Mouse (Mus musculus) neutrophil, adult 5-6 weeks (primary cell): ENCODE data around the gene Eif1b. TPM values are rescaled to one million over a fixed set of nuclear protein-coding genes. Genes with fewer than 3 reads are reported as not detected.
"Not testable (repeated sequence)": the region's sequence is repeated elsewhere in the genome, so short reads cannot be mapped to it uniquely, and the experiment has no call there.

Source experiments
- ATAC-seq: fragments of 151-379, 151-347 bp; 2 replicates; pipeline ENCODE4 v1.8.0; 2017; ENCODE audit warnings: mild to moderate bottlenecking, moderate TSS enrichment; ENCODE audit not compliant: insufficient number of reproducible peaks, poor library complexity, low FRiP score, severe bottlenecking; ENCODE audit errors: extremely low read depth
- total RNA-seq: library from RNA; stranded (forward); fragments of 200-1000 nt; gene quantifications from 2 replicates; pipeline ENCODE4 v1.2.3, GENCODE M21; 2017

Gene Eif1b
- total RNA-seq, 1 experiment from 2014 or later: 62.4 TPM

- no peak for ATAC-seq
Measured at GRCm38 (mm10) chr9:120518946-120519345, 26.9 kb downstream of the Eif1b start.

DNA sequence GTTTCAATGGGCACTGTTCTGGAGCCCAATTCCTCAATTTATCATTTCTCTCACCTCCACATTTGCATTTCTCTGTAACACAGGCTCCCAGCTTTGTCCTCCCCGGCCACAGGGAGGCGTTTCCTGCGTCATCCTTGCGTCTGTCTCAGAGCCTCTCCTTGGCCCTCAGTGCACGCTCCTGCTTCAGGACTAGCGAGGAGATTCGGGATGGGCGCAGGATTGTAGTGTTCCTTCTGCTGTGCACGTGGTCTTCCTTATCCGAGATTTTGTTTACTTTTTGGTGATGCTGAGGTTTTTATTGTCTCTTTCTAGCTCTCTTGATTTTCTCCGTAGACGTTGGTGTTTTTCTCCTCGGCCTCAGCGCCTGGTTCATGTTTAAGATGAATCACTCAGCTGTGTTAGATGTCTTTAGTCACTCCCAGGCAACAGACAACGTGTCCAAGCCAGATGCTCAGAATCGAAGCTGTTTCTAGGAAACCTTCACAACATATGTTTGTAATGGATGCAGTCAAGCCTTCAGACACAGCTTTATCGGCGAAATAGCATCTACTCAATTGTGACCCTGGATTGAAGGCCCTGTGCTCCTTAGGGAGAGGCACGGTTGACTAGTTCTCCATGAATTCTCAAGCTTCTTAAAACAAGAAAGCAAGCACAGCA is 27.6 kb downstream of the Eif1b start:
- ATAC-seq: no peak

DNA sequence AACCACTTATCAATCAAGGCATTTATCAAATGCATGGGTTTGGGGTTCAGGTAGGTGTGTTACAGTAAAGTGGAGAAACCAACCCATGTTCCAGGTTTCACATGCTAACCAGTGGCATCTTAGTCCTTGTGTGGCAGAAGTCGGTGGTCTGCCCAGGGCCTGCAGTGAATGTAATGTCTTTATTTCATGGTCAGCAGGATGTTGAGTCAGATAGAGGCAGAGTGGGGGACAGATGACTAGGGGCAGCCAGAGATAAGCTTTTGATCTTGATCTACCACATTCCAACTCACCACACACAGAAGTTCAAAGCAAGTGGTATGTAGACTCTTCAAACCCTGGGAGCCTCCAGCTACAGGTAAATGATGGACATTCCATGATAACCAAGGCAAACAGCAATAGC is 29.1 kb downstream of the Eif1b start:
- no peak for ATAC-seq

DNA sequence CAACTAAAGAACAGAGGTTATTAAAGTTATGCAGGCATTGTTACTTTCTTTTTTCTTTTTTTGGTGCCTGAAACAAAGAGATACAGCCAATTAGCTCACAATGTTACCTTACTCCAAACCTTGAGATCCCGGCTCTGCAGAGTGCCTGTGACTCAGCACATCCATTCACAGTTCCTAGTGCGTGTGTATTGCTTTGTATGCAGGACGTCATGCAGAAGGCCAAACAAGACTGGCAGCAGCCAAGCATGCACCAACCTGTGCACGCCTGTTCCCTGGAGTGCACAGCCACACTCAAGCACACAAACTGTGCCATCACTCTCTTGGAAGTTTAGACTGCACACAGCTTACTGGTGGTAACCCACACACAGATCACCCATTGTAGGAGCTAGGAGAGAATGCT is 35.2 kb downstream of the Eif1b start:
- ATAC-seq: no peak

- ATAC-seq: no peak
Measured at GRCm38 (mm10) chr9:120527919-120528318, 35.9 kb downstream of the Eif1b start.

DNA sequence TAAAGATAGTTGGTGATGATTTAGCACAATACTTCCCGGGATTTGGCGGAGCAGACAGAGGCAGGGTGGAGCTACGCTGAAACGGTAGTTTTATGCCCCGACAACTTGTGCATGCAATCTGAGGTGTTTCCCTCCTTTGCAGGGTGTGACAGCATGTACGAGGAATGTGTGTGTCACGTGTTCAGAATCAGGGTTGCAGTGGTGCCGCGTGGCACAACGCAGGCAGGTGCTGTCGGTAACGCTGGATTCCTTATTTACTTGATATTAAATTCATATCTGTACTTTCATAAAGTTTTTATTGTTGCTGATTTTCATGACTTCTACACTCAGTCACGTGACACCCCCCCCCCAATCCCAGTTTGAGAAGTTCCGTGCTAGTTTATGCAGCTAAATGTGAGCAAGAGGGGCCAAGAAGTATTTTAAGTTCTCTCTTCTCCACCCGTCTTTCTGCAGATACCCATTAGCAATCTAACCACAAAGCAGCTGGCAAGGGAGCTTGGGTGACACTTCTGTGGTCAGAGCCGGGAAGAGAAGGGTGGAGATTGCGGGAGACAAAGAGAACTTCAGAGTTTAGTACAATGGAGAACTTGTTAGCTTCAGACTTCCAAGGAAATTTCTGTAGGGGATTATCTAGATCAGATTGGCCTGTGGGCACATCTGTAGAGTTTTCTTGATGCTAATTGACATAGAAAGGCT is 36.9 kb downstream of the Eif1b start:
- no peak for ATAC-seq

GRCm38 (mm10) chr9:120530471-120530870 is 38.4 kb downstream of the Eif1b start:
- ATAC-seq: no peak

DNA sequence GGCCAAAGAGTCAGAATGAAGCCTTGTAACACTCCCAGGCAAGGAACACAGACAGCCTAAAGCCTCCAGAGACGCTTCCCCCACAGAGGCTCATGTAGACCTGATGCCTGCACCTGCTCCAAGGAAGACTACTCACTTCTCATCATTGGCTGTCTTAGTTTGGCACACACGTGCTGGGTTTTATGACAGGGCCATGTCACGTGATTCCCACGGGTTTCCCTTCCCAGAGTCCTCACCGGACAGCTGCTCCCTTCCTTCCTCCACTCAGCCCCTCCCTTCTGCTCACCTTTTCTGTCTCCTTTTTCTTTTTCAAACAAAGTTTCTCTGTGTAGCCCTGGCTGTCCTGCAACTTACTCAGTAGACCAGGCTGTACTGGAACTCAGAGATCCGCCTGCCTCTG is 40.0 kb downstream of the Eif1b start:
- no peak for ATAC-seq

DNA sequence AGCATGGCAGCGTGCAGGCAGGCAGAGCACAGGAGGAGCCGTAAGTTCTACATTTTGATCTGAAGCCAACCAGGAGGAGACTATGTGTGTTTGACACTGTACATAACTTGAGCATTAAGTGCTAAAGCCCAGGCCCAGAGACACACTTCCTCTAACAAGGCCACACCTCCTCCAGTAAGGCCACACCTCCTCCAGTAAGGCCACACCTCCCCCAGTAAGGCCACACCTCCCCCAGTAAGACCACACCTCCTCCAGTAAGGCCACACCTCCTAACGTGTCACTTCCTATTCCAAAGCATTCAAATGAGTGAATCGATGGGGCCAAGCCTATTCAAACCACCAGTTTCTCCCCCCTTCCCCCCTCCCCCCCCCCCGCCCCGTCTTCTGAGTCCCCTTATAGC is 40.7 kb downstream of the Eif1b start:
- ATAC-seq: peak; percentile 73

GRCm38 (mm10) chr9:120533446-120533950 is 41.5 kb downstream of the Eif1b start:
- ATAC-seq: not testable (repeated sequence)

DNA sequence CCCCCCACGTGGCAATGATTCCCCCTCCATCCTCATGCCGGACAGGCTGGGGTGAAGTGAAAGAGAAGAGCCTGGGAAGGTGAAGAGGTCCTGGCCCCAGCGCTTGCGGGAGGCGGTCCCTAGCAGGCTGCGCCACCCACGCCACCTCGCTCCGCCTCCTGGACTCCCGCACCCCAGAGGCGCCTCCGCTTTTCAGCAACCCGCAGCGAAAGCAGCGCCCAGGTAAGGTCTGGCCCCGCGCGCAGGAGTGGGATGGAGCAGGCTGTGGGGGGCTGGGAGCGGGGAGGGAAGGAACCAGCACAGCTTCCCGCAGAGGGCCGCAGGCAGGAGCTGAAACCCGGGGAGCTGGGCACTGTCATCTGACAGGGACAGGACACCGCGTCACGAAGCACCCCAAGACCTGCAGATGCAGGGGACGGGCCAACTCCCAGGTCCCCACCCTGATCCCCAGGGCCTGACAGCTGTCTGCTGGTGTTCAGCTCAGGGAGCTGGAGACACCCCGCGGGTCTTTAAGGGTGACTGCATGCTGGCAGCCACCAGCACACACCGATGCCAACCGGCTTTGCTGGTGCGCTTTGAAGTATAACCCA is 47.7 kb downstream of the Eif1b start, which contains the start of gene Entpd3:
TSS of gene Entpd3 (plus strand) at position 157 of the 590 bp plus-strand sequence.
- peak; percentile 16; the same call in 1 of the 2 replicates for ATAC-seq

- ATAC-seq: no peak
Measured at GRCm38 (mm10) chr9:120541411-120541810, 49.4 kb downstream of the Eif1b start.

GRCm38 (mm10) chr9:120542241-120542640 is 50.2 kb downstream of the Eif1b start:
- no peak for ATAC-seq

Other genes starting within 250 kb of the Eif1b start
- not detected in 2 replicates for gene Myrip, start 190.7 kb upstream of the Eif1b start, total RNA-seq
- 8.0 and 8.2 TPM in 2 replicates for gene Entpd3, start 47.6 kb downstream of the Eif1b start, total RNA-seq
- 525 and 587 TPM in 2 replicates for gene Rpl14, start 79.2 kb downstream of the Eif1b start, total RNA-seq